Mouse (Mus musculus): ENCODE measurements around the gene Rnf181.
A peak's percentile ranks its signal among the peaks of the same experiment; 100 is the strongest.

The Rnf181 gene

DNA sequence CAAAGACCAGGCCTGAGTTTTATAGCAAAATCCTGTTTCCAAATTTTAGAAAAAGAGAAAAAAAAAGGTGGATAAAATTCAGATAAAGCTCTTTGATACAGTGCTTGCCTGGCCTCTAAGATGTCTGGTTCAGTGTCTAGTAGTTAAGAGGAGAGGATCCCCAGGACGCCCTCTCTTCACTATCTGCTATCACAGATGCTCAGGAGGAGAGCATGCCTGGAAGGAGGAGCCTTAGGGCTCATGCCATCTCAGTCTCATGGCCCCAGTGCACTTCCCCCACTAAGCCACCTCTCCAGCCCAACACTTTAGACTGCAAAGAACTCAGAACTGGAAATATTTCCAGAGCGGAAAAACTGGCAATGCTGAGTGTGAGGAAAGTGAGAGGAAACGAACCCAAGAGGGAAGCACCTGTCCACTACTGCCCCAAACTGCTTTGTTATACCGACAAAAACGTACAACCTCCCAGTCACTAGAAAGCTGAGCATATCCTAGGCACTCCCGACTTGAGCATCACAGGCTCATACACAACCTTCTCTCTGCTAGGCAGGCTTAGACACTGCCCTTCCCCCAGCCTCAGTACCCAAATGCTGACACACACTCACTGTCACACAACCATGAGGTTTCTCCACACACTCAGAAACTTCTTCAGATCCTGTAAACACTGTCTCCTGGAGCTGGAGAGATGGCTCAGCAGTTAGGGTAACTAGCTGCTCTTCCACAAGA lies 42.8 kb downstream of the Rnf181 start:
- DNase-seq, result no peak

DNA sequence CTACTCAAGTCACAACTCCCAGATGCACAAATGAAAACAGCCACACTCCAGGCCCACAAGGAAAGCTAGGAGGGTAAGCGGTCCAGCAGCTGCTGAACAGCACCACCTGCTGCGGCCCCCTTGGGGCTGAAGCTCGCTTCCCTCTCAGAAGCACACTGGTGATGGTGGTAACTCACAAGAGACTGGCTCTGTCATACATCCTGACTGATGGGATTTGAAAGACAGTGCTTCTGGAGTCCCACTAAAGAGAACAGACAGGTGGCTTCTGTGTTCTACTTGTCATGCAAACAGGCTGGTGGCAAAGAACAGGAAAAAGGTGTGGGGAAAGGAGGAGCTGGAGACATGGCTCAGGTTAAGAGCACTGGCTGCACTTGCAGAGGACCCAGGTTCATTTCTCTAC lies 43.8 kb downstream of the Rnf181 start:
- no peak for DNase-seq

DNA sequence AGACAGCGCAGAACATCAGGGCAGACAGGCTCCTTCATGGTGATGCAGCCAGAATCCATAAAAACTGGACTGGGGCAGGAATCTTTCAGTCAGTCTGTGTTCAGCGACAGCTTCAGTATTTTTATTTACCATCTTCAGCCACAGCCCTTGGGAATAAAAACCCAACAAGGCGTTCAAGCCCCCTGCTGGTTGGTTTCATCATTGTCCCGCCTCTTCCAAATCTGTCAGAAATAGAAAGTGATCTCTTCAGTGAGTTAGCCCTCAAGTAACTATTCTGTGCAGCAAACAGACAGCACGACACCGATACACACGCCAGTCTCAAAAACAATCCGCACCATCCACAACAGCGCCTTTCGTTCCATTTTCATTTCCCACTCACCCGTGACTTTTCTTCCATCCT lies 47.7 kb downstream of the Rnf181 start:
- DNase-seq, result no peak

DNA sequence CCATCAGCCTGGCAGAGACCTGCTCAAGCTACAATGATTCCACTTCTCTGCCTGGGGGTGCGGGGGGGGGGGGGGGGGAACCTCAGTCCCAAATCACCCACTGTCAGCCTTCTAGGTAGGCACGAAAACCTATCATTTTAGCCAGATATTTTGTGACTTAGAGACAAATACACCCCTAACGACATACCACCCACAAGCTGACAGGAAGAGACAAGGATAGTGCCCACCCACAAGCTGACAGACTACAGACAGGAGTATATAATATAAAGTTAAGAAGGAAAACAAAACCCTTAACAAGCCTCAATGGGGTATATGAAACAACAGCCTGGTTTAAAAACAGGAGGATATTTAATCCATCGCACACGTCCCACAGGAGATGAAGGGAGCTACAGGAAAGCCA lies 48.3 kb downstream of the Rnf181 start:
- no peak for DNase-seq

DNA sequence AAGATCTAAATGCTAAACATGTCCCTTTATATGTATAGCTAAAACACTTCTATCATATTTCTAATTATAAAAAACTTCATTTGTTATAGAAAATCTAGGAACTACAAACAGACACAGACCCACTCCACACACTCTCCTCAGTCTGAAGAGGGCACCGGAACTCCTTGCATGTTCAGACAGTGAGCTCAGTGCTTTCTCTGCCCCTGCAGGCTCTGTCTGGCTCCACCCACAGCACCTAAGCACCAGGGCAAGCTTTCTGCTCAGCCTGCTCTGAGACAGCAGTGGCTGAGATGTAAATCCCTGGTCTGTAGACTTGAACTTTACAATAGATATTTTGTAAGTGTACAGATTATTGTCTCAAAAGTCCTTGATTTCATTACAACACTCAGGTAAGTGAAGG lies 50.7 kb downstream of the Rnf181 start:
- no peak for DNase-seq

DNA sequence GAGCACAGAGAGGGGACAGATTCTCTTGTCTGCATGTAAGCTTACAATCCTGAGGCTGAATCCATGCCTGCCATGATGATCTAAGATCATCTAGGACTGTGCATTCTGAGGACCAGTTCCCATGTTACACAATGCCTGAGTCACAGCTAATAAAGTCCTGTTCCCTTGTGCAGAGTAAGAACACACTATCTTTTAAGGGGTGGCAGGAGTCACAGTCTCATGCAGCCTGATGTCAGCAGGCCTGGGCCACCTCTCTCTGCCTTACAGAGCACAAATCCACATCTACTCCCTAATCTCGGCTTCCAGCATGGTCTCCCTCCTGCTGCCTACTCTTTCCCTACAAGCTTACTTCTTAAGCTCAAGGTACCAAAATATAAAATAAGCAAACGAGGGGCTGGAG lies 51.4 kb downstream of the Rnf181 start:
- DNase-seq, result no peak

DNA sequence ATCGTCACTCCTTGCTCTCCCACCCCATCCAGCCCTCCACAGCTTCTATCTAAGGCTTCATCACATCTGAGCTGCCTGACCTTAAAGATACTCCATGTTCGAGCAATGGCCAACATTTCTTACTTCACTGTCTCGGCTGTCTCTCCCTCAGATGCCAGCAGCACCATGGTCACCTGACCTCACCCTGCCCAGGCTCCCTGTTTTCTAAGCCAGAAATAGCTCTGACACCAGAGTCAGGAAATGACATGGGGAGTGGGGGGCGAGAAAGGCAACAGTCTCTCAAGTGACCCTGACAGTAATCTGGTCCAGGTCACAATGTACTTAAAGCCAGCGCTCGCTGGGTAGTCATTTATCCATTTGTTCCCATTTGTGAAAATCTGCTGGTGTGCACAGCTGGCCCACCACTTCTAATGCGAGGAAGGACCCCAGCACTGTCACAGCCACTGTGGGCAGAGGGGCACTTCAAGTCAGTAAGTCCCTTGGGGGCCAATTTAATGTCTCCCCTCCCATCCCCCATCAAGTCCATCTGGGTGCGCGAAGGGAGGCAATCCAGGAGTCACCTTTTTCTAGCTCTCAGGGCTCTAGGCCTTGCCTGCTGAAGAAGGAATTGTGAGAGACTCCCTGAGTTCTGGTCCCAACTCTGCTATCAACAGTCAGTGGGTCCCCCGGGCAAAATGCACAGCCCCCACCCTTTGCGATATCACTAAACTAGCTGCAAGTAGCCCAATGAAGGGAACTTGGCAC lies 53.5 kb downstream of the Rnf181 start:
- peak; percentile 93 for DNase-seq

DNA sequence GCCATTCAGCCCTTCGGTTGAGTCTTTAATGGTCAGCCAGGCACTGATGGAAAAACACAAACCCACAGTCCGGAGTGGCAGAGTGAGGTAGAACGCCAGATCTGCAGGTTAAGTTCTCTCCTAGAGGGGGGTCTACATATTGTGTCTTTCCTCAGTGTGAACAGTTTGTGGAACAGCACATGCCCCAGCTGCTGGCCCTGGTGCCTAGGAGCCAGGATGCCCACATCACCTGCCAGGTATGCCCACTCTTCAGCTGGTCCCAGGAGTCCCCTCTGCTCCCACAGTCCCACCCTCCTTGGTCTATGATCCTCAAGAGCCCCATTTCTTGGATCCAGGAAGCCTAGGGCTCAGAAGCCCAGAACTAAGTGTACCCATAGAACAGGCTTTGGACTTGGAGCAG lies 54.6 kb downstream of the Rnf181 start:
- no peak for DNase-seq

Measured in heart, adult 11 months (tissue).